Mouse (Mus musculus): Measurements from ENCODE around the gene Xirp1. TPM values are rescaled to one million over a fixed set of nuclear protein-coding genes. Genes with fewer than 3 reads are reported as not detected.
"Not testable (repeated sequence)": the region's sequence is repeated elsewhere in the genome, so short reads cannot be mapped to it uniquely, and the experiment has no call there.

The Xirp1 gene
- polyA plus RNA-seq, 1 experiment, result 0.03 TPM

- no peaks in the 10 kb centered on the region; the same call in 1 of the 2 replicates for H3K4me1 ChIP-seq (ENCODE audit: control insufficient read depth, insufficient read depth, low read length)
- 74% methylated on average over 6 of the region's 6 CpGs for WGBS
- H3K27me3 ChIP-seq (ENCODE audit: control insufficient read depth, insufficient read depth, low read length), result no peaks in the 10 kb centered on the region
- H3K4me3 ChIP-seq (replicated peaks; ENCODE audit: insufficient read depth, low read depth, low read length), result no peak overlapping the region
- DNase-seq, result no peak
- TF ChIP-seq CTCF (IDR thresholded peaks at IDR 0.05; ENCODE audit: borderline replicate concordance, insufficient read depth, low read depth, low read length) (no peak), POLR2A (IDR thresholded peaks at IDR 0.05; ENCODE audit: borderline replicate concordance, insufficient read depth, low read length) (no peak)
- no peak overlapping the region for H3K27ac ChIP-seq (ENCODE audit: insufficient read depth, low read length)
Measured at GRCm38 (mm10) chr9:120014828-120015227, 8.6 kb downstream of the Xirp1 start.

DNA sequence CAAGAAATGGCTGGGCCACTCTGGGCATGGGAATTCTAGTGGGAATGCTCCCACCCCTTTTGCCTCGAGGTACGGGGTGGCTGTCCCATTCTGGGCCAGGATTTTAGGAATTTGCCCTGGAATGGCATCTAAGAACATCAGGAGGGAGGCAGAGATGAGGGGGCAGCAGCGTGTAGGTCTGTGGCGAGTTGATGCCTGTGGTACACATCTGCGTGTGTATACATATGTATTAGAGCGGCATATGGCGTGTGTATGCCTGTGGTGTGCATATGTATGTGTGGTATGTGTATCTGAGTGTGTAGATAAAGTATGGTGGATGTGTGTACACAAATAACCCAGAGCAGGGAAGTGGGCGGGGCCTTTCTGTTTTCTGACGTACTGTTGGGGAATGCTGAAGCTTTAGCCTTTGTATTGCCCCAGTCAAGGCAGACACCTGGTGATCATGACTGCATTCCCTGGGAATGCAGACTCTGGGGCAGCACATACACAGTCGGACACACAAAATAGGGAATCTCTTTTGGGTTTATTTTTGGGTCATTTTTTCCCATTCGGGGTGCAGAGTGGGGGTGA is 10.1 kb downstream of the Xirp1 start:
- Histone ChIP-seq H3K4me1 (ENCODE audit: control insufficient read depth, insufficient read depth, low read length) (no peaks in the 10 kb centered on the region; the same call in 1 of the 2 replicates), H3K4me3 (replicated peaks; ENCODE audit: insufficient read depth, low read depth, low read length) (no peak overlapping the region), H3K27ac (ENCODE audit: insufficient read depth, low read length) (no peak overlapping the region), H3K27me3 (ENCODE audit: control insufficient read depth, insufficient read depth, low read length) (no peaks in the 10 kb centered on the region)
- no peak for TF ChIP-seq POLR2A (IDR thresholded peaks at IDR 0.05; ENCODE audit: borderline replicate concordance, insufficient read depth, low read length)
- no peak for TF ChIP-seq CTCF (IDR thresholded peaks at IDR 0.05; ENCODE audit: borderline replicate concordance, insufficient read depth, low read depth, low read length)
- no peak for DNase-seq
- WGBS, result 76% methylated on average over 11 of the region's 11 CpGs

- Histone ChIP-seq H3K4me3 (replicated peaks; ENCODE audit: insufficient read depth, low read depth, low read length) (no peak overlapping the region), H3K4me1 (ENCODE audit: control insufficient read depth, insufficient read depth, low read length) (no peaks in the 10 kb centered on the region; the same call in 1 of the 2 replicates), H3K27ac (ENCODE audit: insufficient read depth, low read length) (no peak overlapping the region), H3K27me3 (ENCODE audit: control insufficient read depth, insufficient read depth, low read length) (no peaks in the 10 kb centered on the region)
- 91% methylated on average over 5 of the region's 5 CpGs for WGBS
- DNase-seq, result peak in 1 of 2 experiments; percentile 18
- TF ChIP-seq POLR2A (IDR thresholded peaks at IDR 0.05; ENCODE audit: borderline replicate concordance, insufficient read depth, low read length), result no peak
- TF ChIP-seq CTCF (IDR thresholded peaks at IDR 0.05; ENCODE audit: borderline replicate concordance, insufficient read depth, low read depth, low read length), result no peak
Measured at GRCm38 (mm10) chr9:120012781-120013180, 10.6 kb downstream of the Xirp1 start.

DNA sequence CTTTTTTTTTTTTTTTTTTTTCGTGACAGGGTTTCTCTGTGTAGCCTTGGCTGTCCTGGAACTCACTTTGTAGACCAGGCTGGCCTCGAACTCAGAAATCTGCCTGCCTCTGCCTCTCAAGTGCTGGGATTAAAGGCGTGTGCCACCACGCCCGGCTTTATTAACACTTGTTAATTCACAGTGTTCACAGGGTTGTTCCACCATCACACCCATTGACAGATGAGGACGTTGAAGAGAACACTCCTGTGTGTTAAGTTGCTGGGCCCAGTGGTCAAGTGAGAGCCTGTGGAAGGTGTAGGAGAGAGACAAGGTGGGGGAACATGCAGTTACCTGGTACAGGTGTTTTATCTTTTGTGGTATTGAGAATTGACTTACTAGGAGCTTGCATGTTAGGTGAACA is 11.2 kb downstream of the Xirp1 start:
- not testable (repeated sequence) for H3K27ac ChIP-seq (ENCODE audit: insufficient read depth, low read length); H3K27me3 ChIP-seq (ENCODE audit: control insufficient read depth, insufficient read depth, low read length); H3K4me1 ChIP-seq (ENCODE audit: control insufficient read depth, insufficient read depth, low read length); H3K4me3 ChIP-seq (replicated peaks; ENCODE audit: insufficient read depth, low read depth, low read length)
- 78% methylated on average over 6 of the region's 6 CpGs for WGBS
- DNase-seq, result peak in 1 of 2 experiments; percentile 24

- DNase-seq, result peak; percentile 79 to 89
- Histone ChIP-seq H3K4me3 (replicated peaks; ENCODE audit: insufficient read depth, low read depth, low read length) (peak overlapping the region; percentile 75), H3K27me3 (ENCODE audit: control insufficient read depth, insufficient read depth, low read length) (no peaks in the 10 kb centered on the region), H3K27ac (ENCODE audit: insufficient read depth, low read length) (peak overlapping the region; percentile 71; the same call in 1 of the 2 replicates), H3K4me1 (ENCODE audit: control insufficient read depth, insufficient read depth, low read length) (no peaks in the 10 kb centered on the region; the same call in 1 of the 2 replicates)
- under 1% methylated on average over 10 of the region's 10 CpGs for WGBS
- TF ChIP-seq CTCF (IDR thresholded peaks at IDR 0.05; ENCODE audit: borderline replicate concordance, insufficient read depth, low read depth, low read length) (peak; percentile 79), POLR2A (IDR thresholded peaks at IDR 0.05; ENCODE audit: borderline replicate concordance, insufficient read depth, low read length) (no peak)
Measured at GRCm38 (mm10) chr9:120011533-120011932, 11.9 kb downstream of the Xirp1 start.

DNA sequence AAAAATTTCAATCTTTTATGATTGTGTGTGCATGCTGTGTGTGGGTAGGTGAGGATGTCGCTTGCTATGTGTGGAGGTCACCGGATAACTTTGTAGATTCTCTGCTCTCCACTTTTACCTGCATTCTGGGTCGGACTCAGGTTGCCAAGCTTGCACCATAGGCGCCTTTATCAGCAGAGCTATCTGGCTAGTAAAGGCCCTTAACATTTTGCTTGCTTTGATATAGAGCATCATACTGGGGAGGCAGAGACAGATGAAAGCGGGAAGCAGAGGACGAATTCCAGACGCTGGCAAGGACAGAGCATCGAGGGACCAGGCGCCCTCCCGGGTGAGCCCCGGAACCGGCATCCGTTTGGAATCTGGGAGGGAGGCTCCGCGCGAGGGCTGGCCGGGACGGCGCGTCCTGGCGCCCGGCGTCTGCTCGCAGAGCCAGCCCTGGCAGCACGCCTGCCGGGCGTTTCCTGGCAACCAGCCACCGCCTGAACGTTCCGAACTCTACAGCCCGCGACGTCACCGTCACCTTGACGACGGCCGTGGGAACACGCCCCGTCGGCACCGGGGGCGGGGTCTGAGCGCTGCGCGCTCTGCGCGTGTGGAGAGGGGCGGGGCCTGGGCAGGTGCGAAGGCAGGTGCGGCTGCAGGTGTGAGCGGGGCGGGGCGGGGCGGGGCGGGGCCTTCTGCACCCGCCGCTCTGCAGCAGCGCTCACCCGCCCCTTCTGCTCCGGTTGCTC is 12.5 kb downstream of the Xirp1 start:
- under 1% methylated on average over 53 of the region's 60 CpGs for WGBS
- H3K4me3 ChIP-seq (replicated peaks; ENCODE audit: insufficient read depth, low read depth, low read length), result peak overlapping the region; percentile 75

DNA sequence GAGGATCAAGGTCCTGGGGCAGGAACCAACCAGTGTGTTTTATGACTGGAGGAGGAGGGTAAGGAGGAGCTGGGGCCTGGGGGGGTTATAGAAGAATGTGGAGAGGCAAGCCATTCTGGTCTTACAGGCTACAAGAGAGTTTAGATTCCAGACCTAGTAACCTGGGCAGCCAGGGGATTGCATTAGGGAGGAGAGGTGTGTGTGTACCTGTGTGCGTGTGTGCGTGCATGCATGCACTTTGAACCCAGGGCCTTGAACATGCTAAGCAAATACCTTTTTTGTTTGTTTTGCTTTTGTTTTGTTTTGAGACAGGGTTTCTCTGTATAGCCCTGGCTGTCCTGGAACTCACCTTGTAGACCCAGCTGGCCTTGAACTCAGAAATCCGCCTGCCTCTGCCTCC is 13.5 kb downstream of the Xirp1 start:
- Histone ChIP-seq H3K4me1 (ENCODE audit: control insufficient read depth, insufficient read depth, low read length) (no peaks in the 10 kb centered on the region; the same call in 1 of the 2 replicates), H3K27ac (ENCODE audit: insufficient read depth, low read length) (no peak overlapping the region), H3K27me3 (ENCODE audit: control insufficient read depth, insufficient read depth, low read length) (no peaks in the 10 kb centered on the region), H3K4me3 (replicated peaks; ENCODE audit: insufficient read depth, low read depth, low read length) (no peak overlapping the region)
- WGBS, result 97% methylated on average over 3 of the region's 3 CpGs
- TF ChIP-seq POLR2A (IDR thresholded peaks at IDR 0.05; ENCODE audit: borderline replicate concordance, insufficient read depth, low read length) (no peak), CTCF (IDR thresholded peaks at IDR 0.05; ENCODE audit: borderline replicate concordance, insufficient read depth, low read depth, low read length) (no peak)
- no peak for DNase-seq

More for the DNA sequence above, 12.5 kb downstream of the Xirp1 start:
- peak; percentile 97 to 99 for DNase-seq
- peak overlapping the region; percentile 81 for H3K27ac ChIP-seq (ENCODE audit: insufficient read depth, low read length)
- TF ChIP-seq CTCF (IDR thresholded peaks at IDR 0.05; ENCODE audit: borderline replicate concordance, insufficient read depth, low read depth, low read length) (no peak), POLR2A (IDR thresholded peaks at IDR 0.05; ENCODE audit: borderline replicate concordance, insufficient read depth, low read length) (no peak)
- H3K4me1 ChIP-seq (ENCODE audit: control insufficient read depth, insufficient read depth, low read length), result no peaks in the 10 kb centered on the region; the same call in 1 of the 2 replicates
- no peaks in the 10 kb centered on the region for H3K27me3 ChIP-seq (ENCODE audit: control insufficient read depth, insufficient read depth, low read length)
